Mouse (Mus musculus) 416B (cell line): ENCODE data around the gene Wnt16.
A peak's percentile ranks its signal among the peaks of the same experiment; 100 is the strongest.

Experiments used
- DNase-seq: peaks from one replicate; pipeline ENCODE4 v3.0.0; 2011; ENCODE audit warnings: low read depth

The Wnt16 gene

GRCm38 (mm10) chr6:22326289-22326688 lies 38.3 kb downstream of the Wnt16 start:
- no peak for DNase-seq

- no peak for DNase-seq
Measured at GRCm38 (mm10) chr6:22327091-22327490, 39.1 kb downstream of the Wnt16 start.

GRCm38 (mm10) chr6:22327931-22328330 lies 39.9 kb downstream of the Wnt16 start:
- DNase-seq = no peak

GRCm38 (mm10) chr6:22330169-22330960 lies 42.3 kb downstream of the Wnt16 start:
- DNase-seq = no peak

- no peak for DNase-seq
Measured at GRCm38 (mm10) chr6:22332548-22332947, 44.5 kb downstream of the Wnt16 start.

GRCm38 (mm10) chr6:22339763-22340542 lies 51.9 kb downstream of the Wnt16 start:
- peak; percentile 66 for DNase-seq

- no peak for DNase-seq
Measured at GRCm38 (mm10) chr6:22340779-22341178, 52.8 kb downstream of the Wnt16 start.

GRCm38 (mm10) chr6:22343292-22343691 lies 55.3 kb downstream of the Wnt16 start:
- no peak for DNase-seq

GRCm38 (mm10) chr6:22343706-22344105 lies 55.7 kb downstream of the Wnt16 start:
- no peak for DNase-seq

GRCm38 (mm10) chr6:22344443-22344842 lies 56.4 kb downstream of the Wnt16 start:
- no peak for DNase-seq

GRCm38 (mm10) chr6:22347132-22347902 lies 59.3 kb downstream of the Wnt16 start:
- DNase-seq = peak; percentile 83
